Mouse (Mus musculus) spleen, adult 18-20 months (tissue): ENCODE data around the gene AA986860.

Source experiments
- DNase-seq, 2 experiments: peaks; one replicate each; pipeline ENCODE4 v3.0.0; 2022; ENCODE audit warnings: mixed read lengths in 2 of 2

AA986860 gene

GRCm38 (mm10) chr1:130731741-130732337, at the start of gene AA986860:
TSS of gene AA986860 (plus strand) at chr1:130731976.
- no peak for DNase-seq

- no peak for DNase-seq
These were observed 47.9 kb upstream of the AA986860 start for GRCm38 (mm10) chr1:130683905-130684304.

- DNase-seq: no peak
These were observed 33.2 kb upstream of the AA986860 start for GRCm38 (mm10) chr1:130698601-130699000.

- DNase-seq: no peak
These were observed 31.7 kb upstream of the AA986860 start for GRCm38 (mm10) chr1:130699937-130700633.

GRCm38 (mm10) chr1:130701976-130702375, 29.8 kb upstream of the AA986860 start:
- no peak for DNase-seq

- DNase-seq: no peak
These were observed 28.2 kb upstream of the AA986860 start for GRCm38 (mm10) chr1:130703613-130704012.

- no peak for DNase-seq
These were observed 21.3 kb upstream of the AA986860 start for GRCm38 (mm10) chr1:130710283-130711080.

- no peak for DNase-seq
These were observed 17.7 kb upstream of the AA986860 start for GRCm38 (mm10) chr1:130714046-130714445.

GRCm38 (mm10) chr1:130715561-130716217, 16.1 kb upstream of the AA986860 start, which contains the start of gene Gm29427:
TSS of gene Gm29427 (minus strand) at chr1:130715799.
- DNase-seq: peak; percentile 96 to 97

GRCm38 (mm10) chr1:130716218-130716512, 15.6 kb upstream of the AA986860 start:
- no peak for DNase-seq

- DNase-seq: peak; percentile 15 to 39
These were observed 15.1 kb upstream of the AA986860 start for GRCm38 (mm10) chr1:130716513-130717290.

GRCm38 (mm10) chr1:130717291-130717871, 14.4 kb upstream of the AA986860 start, which contains the start of gene Yod1:
TSS of gene Yod1 (plus strand) at chr1:130717327.
- peak; percentile 76 to 85 for DNase-seq

GRCm38 (mm10) chr1:130724206-130724605, 7.6 kb upstream of the AA986860 start:
- no peak for DNase-seq

GRCm38 (mm10) chr1:130726396-130726795, 5.4 kb upstream of the AA986860 start:
- DNase-seq: no peak

GRCm38 (mm10) chr1:130728070-130728469, 3.7 kb upstream of the AA986860 start:
- DNase-seq: no peak

- DNase-seq: no peak
These were observed 3.1 kb upstream of the AA986860 start for GRCm38 (mm10) chr1:130728708-130729107.

GRCm38 (mm10) chr1:130729153-130729552, 2.6 kb upstream of the AA986860 start, which contains the start of gene Pfkfb2:
TSS of gene Pfkfb2 (minus strand) at chr1:130729253.
- DNase-seq: no peak

- DNase-seq: no peak
These were observed 1.2 kb downstream of the AA986860 start for GRCm38 (mm10) chr1:130732706-130733658.

- no peak for DNase-seq
These were observed 1.9 kb downstream of the AA986860 start for GRCm38 (mm10) chr1:130733671-130734070.

GRCm38 (mm10) chr1:130734452-130734851, 2.7 kb downstream of the AA986860 start:
- no peak for DNase-seq

GRCm38 (mm10) chr1:130734852-130735251, 3.1 kb downstream of the AA986860 start:
- DNase-seq: no peak
